Comparison of ENCODE assay signal across 8 mouse cellular contexts in the genomic region with DNA sequence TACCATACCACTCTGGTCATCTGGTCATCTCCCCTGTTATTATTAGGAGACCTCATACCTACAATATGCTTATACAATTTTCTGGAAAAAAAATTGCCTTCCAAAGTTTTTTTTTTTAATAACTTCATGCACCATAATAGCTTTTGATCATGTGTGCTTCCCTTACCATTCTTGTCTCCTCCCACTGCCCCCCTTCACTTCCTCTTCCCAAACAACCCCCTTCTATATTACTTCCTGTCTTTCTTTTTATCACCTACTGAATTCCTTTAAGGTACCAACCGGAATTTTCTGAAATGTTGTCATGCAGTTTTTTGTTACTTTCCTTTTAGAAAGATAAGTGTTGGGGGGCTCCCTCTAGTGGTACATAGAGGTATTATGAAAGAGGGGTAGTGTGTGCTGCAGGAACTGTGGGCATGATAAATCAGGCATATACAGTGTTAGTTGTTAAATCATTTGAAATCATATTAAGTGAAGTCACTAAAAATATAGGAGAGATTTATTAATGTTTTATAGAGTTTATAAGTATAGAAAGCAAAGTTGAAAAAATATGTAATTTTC. TPM values are rescaled to one million over a fixed set of nuclear protein-coding genes. Genes with fewer than 3 reads are reported as not detected.
DNase-seq lines count a peak whose midpoint lies in the region; TF ChIP-seq lines count a peak whose summit lies in the region.

No protein-coding gene starts in this region.

- H3K36me3 ChIP-seq in CH12.LX (replicated peaks in 1 of 2; ENCODE audit: control insufficient read depth in 1 of 2, insufficient read depth in 1 of 2, low read length in 1 of 2), result peaks cover 50 to 62% of the 10 kb centered on the region in 2 experiments

- H3K9me3 ChIP-seq in CH12.LX (replicated peaks; ENCODE audit: low read length), result no peaks in the 10 kb centered on the region

- no peak overlapping the region for H3K4me2 ChIP-seq in CH12.LX (ENCODE audit: insufficient read depth, low read depth, poor library complexity, severe bottlenecking)

- peak; percentile 92 for TF ChIP-seq RAD21 in CH12.LX (IDR thresholded peaks at IDR 0.05; ENCODE audit: low read depth, low read length)

- no peak overlapping the region for H3K4me3 ChIP-seq in CH12.LX (replicated peaks in 1 of 3; ENCODE audit: low read depth in 2 of 3, low read length in 2 of 3, poor library complexity in 1 of 3)

- no peak overlapping the region for H3K27ac ChIP-seq in CH12.LX (ENCODE audit: insufficient read depth, low read depth)

- dilution Hi-C loops in CH12.LX (cut with MboI; ENCODE audit: extremely low pct_ligation_motif_present, extremely low pct_unique_long_range_greater_than_20kb, low sequenced_read_pairs), result no loop called here

- peak; percentile 19 for DNase-seq in adrenal gland, adult 2 months
- DNase-seq in adrenal gland, adult 8-10 months, result no peak
- peak; percentile 54 for DNase-seq in kidney, postnatal 10 days
- no peak for DNase-seq in kidney, adult 18-20 months
- DNase-seq in CH12.LX (ENCODE audit: extremely low read depth), result peak; percentile 76
- DNase-seq in embryo, embryonic 11 days, result peak; percentile 80
- peak; percentile 54 to 71 for DNase-seq in kidney, postnatal 36 days
- DNase-seq in natural killer cell, adult 2 months (ENCODE audit: low spot score in 2 of 2), result peak; percentile 31 to 44

- H3K4me1 ChIP-seq in CH12.LX (ENCODE audit: control insufficient read depth in 1 of 2, insufficient read depth in 2 of 2), result peaks cover 4 to 27% of the 10 kb centered on the region in 2 experiments

- TF ChIP-seq CTCF in CH12.LX (conservative IDR thresholded peaks at IDR 0.05 in 1 of 2, IDR thresholded peaks at IDR 0.05 in 1 of 2; ENCODE audit: low read depth in 2 of 2, low read length in 2 of 2), result peak in 1 of 2 experiments; percentile 91; a peak in 2 of 4 replicates

- in situ Hi-C loops in CH12.LX (cut with MboI; ENCODE audit: low pct_ligation_motif_present, low pct_unique_long_range_greater_than_20kb, low sequenced_read_pairs), result loop anchor here (10.0 kb wide), 2 partner anchors 141 to 201 kb away; no protein-coding TSS in a partner anchor

- no peak for TF ChIP-seq EP300 in CH12.LX (IDR thresholded peaks at IDR 0.05; ENCODE audit: low read length)

- TF ChIP-seq POLR2A in CH12.LX (IDR thresholded peaks at IDR 0.05; ENCODE audit: low read depth, low read length), result no peak

- H3K9ac ChIP-seq in CH12.LX (ENCODE audit: insufficient read depth, low read depth), result no peak overlapping the region

- no peaks in the 10 kb centered on the region for H3K79me2 ChIP-seq in CH12.LX (replicated peaks; ENCODE audit: control insufficient read depth, extremely low read depth, insufficient read depth, poor library complexity, severe bottlenecking)

- no peaks in the 10 kb centered on the region for H3K27me3 ChIP-seq in CH12.LX (replicated peaks)

TF ChIP-seq in CH12.LX, 34 proteins besides CTCF, POLR2A, EP300 and RAD21:
- peak; percentile 83 for TF ChIP-seq ZC3H11A (IDR thresholded peaks at IDR 0.05; ENCODE audit: low read depth, low read length)
- no peak for TF ChIP-seq BHLHE40 (IDR thresholded peaks at IDR 0.05; ENCODE audit: low read depth, low read length)
- 0 out of 2 replicates have a peak, but pooled peaks have one; percentile 23 for TF ChIP-seq ELF1 (IDR thresholded peaks at IDR 0.05; ENCODE audit: low read depth, low read length)
- peak; percentile 31; the same call in 1 of the 2 replicates for TF ChIP-seq MEF2A (IDR thresholded peaks at IDR 0.05; ENCODE audit: borderline replicate concordance, low read depth, low read length)
- peak; percentile 95 for TF ChIP-seq SMC3 (IDR thresholded peaks at IDR 0.05; ENCODE audit: low read depth, low read length)
- TF ChIP-seq MYC (IDR thresholded peaks at IDR 0.05; ENCODE audit: low read depth, low read length), result peak; percentile 64; the same call in 1 of the 2 replicates
- no peak for TF ChIP-seq USF2 (conservative IDR thresholded peaks at IDR 0.05; ENCODE audit: low read depth, low read length)
- TF ChIP-seq MAFK (IDR thresholded peaks at IDR 0.05; ENCODE audit: insufficient replicate concordance, low read length), result peak; percentile 10; the same call in 1 of the 2 replicates
- peak; percentile 85 for TF ChIP-seq ZNF384 (IDR thresholded peaks at IDR 0.05; ENCODE audit: low read depth, low read length)
- TF ChIP-seq SIN3A (IDR thresholded peaks at IDR 0.05; ENCODE audit: low read length), result 0 out of 2 replicates have a peak, but pooled peaks have one; percentile 38
- TF ChIP-seq USF1 (IDR thresholded peaks at IDR 0.05; ENCODE audit: low read depth, low read length), result no peak
- TF ChIP-seq MAZ (IDR thresholded peaks at IDR 0.05; ENCODE audit: low read depth, low read length), result peak; percentile 67; the same call in 1 of the 2 replicates
- peak; percentile 51; the same call in 1 of the 2 replicates for TF ChIP-seq IRF4 (IDR thresholded peaks at IDR 0.05; ENCODE audit: low read depth, low read length)

RNA-seq across cellular contexts. Expression of a gene that starts 55.8 kb away (rescaled TPM):
- total RNA-seq in adrenal gland, adult 2 months (2021), result 1 to 10 TPM; 3.3 to 4.2 TPM
- polyA plus RNA-seq in adrenal gland, adult 2 months (2012; rRNA removed), result 4.8 and 5.2 TPM in 2 replicates
- 1 to 10 TPM; 6.9 to 8.8 (median 7.5) TPM for total RNA-seq in adrenal gland, adult 8-10 months (2022)
- total RNA-seq in CH12.LX (2012; rRNA removed) (3.8 and 6.1 TPM in 2 replicates), CH12.LX (2014; rRNA removed) (3.4 and 3.7 TPM in 2 replicates)
- 4.2 and 5.6 TPM in 2 replicates for polyA plus RNA-seq in CH12.LX (2012; ENCODE audit: insufficient read length, low read depth)

RNA-seq across cellular contexts. Expression of a gene that starts 58.1 kb away (rescaled TPM):
- 10 to 100 TPM; 26.0 to 38.8 TPM for total RNA-seq in adrenal gland, adult 2 months (2021)
- 9.5 and 10.6 TPM in 2 replicates for polyA plus RNA-seq in adrenal gland, adult 2 months (2012; rRNA removed)
- 10 to 100 TPM; 21.9 to 35.4 (median 29.1) TPM for total RNA-seq in adrenal gland, adult 8-10 months (2022)
- 8.9 and 9.7 TPM in 2 replicates for total RNA-seq in CH12.LX (2012; rRNA removed)
- 9.1 and 9.6 TPM in 2 replicates for total RNA-seq in CH12.LX (2014; rRNA removed)
- 7.5 and 7.9 TPM in 2 replicates for polyA plus RNA-seq in CH12.LX (2012; ENCODE audit: insufficient read length, low read depth)

Comparison
In these comparisons a context has a peak if more than half of its experiments do, and no peak if none do; other contexts are left out.
1. DNase-seq: peak in adrenal gland, adult 2 months (single experiment), kidney, postnatal 10 days (single experiment), CH12.LX (single experiment), embryo, embryonic 11 days (single experiment), kidney, postnatal 36 days (2 of 2) and natural killer cell, adult 2 months (2 of 2); none in adrenal gland, adult 8-10 months (single experiment) and kidney, adult 18-20 months (single experiment).